Comparison of ENCODE assay signal across 7 mouse cellular contexts in the genomic region with DNA sequence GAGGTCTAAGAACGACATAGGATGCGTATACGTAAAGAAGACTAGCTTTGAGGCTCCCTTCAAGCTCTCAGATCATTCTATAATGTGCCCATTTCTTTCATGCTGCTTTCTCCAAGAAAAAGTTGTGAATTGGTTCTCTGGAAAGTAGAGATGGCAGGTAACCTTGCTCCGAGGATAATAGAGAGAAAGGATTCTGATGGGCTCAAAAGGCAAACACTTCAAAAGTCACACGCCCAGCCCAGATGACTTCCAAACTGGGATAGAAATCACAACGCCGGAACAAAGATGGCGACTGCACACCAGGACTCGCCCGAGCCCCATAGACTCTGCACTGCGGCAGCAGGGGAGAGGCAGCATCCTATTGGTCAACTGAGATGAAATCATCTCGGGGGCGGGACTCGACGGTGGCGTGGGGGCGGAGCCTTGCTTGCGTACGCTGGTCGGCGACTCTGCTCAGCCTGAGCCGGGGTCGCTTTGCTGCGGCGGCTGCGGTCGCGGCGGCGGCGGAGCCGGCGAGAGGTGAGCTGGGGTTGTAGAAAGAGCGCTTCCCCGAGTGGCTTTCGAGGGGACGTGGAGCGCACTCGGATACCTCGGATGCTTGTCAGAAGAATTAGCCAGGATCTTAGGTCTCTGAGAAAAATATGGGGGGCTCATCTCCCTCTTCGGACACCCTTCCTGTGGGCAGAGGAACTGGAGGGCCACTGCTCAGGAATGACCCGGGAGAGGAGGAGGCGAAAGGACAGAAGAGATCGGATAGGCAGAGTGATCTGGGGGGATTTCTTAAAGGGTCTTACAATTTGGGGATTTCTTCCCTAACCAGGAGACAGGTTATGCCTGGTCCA. TPM values are rescaled to one million over a fixed set of nuclear protein-coding genes. Genes with fewer than 3 reads are reported as not detected.
A peak's percentile ranks its signal among the peaks of the same experiment; 100 is the strongest.
DNase-seq lines count a peak whose midpoint lies in the region; ATAC-seq lines count a peak whose summit lies in the region.

Gene Atp6v0a1, plus strand, starts transcription at position 407 of the 842 bp plus-strand sequence.

- H3K27ac ChIP-seq in embryonic facial prominence, embryonic 12.5 days, result peak within 1 kb of the TSS; percentile 84
- no peak within 1 kb of the TSS for H3K27ac ChIP-seq in limb, embryonic 11.5 days (replicated peaks; ENCODE audit: low read depth, low read length)
- H3K27ac ChIP-seq in midbrain, embryonic 14.5 days (replicated peaks; ENCODE audit: low read depth, low read length), result peak within 1 kb of the TSS; percentile 90

- peak within 1 kb of the TSS; percentile 73 for H3K9ac ChIP-seq in embryonic facial prominence, embryonic 12.5 days
- H3K9ac ChIP-seq in limb, embryonic 11.5 days (ENCODE audit: low read length), result peak within 1 kb of the TSS; percentile 69
- peak within 1 kb of the TSS; percentile 83 for H3K9ac ChIP-seq in midbrain, embryonic 14.5 days (replicated peaks; ENCODE audit: low read length)

- H3K4me3 ChIP-seq in embryonic facial prominence, embryonic 12.5 days, result peak within 1 kb of the TSS; percentile 68
- H3K4me3 ChIP-seq in limb, embryonic 11.5 days (ENCODE audit: low read depth, low read length), result peak within 1 kb of the TSS; percentile 58
- H3K4me3 ChIP-seq in midbrain, embryonic 14.5 days (replicated peaks; ENCODE audit: low read depth, low read length), result peak within 1 kb of the TSS; percentile 83

- under 1% methylated on average over 44 of the region's 44 CpGs for WGBS in embryonic facial prominence, embryonic 12.5 days
- 1% methylated on average over 44 of the region's 44 CpGs for WGBS in limb, embryonic 11.5 days
- WGBS in midbrain, embryonic 14.5 days, result under 1% methylated on average over 44 of the region's 44 CpGs

- ATAC-seq in embryonic facial prominence, embryonic 12.5 days (ENCODE audit: insufficient number of reproducible peaks, insufficient read depth, low FRiP score, low TSS enrichment), result peak; percentile 99
- ATAC-seq in limb, embryonic 11.5 days (ENCODE audit: insufficient number of reproducible peaks, low FRiP score, low TSS enrichment, low read depth), result peak; percentile 99
- ATAC-seq in midbrain, embryonic 14.5 days (ENCODE audit: low FRiP score, low TSS enrichment), result peak; percentile 100

- no peaks in the 10 kb centered on the region for H3K27me3 ChIP-seq in embryonic facial prominence, embryonic 12.5 days
- no peaks in the 10 kb centered on the region for H3K27me3 ChIP-seq in limb, embryonic 11.5 days (ENCODE audit: control insufficient read depth, insufficient read depth, low read length)
- no peaks in the 10 kb centered on the region for H3K27me3 ChIP-seq in midbrain, embryonic 14.5 days (ENCODE audit: control insufficient read depth, insufficient read depth, low read length)

- peak; percentile 96 for DNase-seq in adrenal gland, postnatal 25 days
- peak; percentile 100 for DNase-seq in heart, adult 11 months
- peak; percentile 97 for DNase-seq in kidney, adult 18-20 months
- peak; percentile 98 for DNase-seq in limb, embryonic 11.5 days (ENCODE audit: low spot score)
- peak; percentile 99 for DNase-seq in midbrain, embryonic 14.5 days
- DNase-seq in spleen, adult 18-20 months, result peak; percentile 95 to 97

- H3K9me3 ChIP-seq in embryonic facial prominence, embryonic 12.5 days, result no peaks in the 10 kb centered on the region
- H3K9me3 ChIP-seq in limb, embryonic 11.5 days (ENCODE audit: control insufficient read depth, low read length), result no peaks in the 10 kb centered on the region
- H3K9me3 ChIP-seq in midbrain, embryonic 14.5 days (ENCODE audit: control insufficient read depth, low read length), result no peaks in the 10 kb centered on the region

- peak within 1 kb of the TSS; percentile 74 for H3K4me2 ChIP-seq in embryonic facial prominence, embryonic 12.5 days (replicated peaks)
- H3K4me2 ChIP-seq in limb, embryonic 11.5 days (ENCODE audit: low read depth, severe bottlenecking), result peak within 1 kb of the TSS; percentile 68
- peak within 1 kb of the TSS; percentile 76 for H3K4me2 ChIP-seq in midbrain, embryonic 14.5 days (ENCODE audit: low read length)

- peaks cover 9% of the 10 kb centered on the region for H3K4me1 ChIP-seq in embryonic facial prominence, embryonic 12.5 days
- H3K4me1 ChIP-seq in limb, embryonic 11.5 days (ENCODE audit: control insufficient read depth, insufficient read depth, low read length), result peaks cover 3% of the 10 kb centered on the region; the same call in 1 of the 2 replicates
- peaks cover 18% of the 10 kb centered on the region for H3K4me1 ChIP-seq in midbrain, embryonic 14.5 days (ENCODE audit: control insufficient read depth, insufficient read depth, low read length)

- peaks cover 4% of the 10 kb centered on the region for H3K36me3 ChIP-seq in embryonic facial prominence, embryonic 12.5 days
- peaks cover 2% of the 10 kb centered on the region; the same call in 1 of the 2 replicates for H3K36me3 ChIP-seq in limb, embryonic 11.5 days (ENCODE audit: control insufficient read depth, insufficient read depth, low read length)
- peaks cover 17% of the 10 kb centered on the region for H3K36me3 ChIP-seq in midbrain, embryonic 14.5 days (ENCODE audit: control insufficient read depth, insufficient read depth, low read length)

RNA-seq across cellular contexts. Expression of gene Atp6v0a1, which starts in this region (rescaled TPM):
- 106 and 144 TPM in 2 replicates for total RNA-seq in adrenal gland, postnatal 25 days (2021)
- 32.8 and 33.7 TPM in 2 replicates for polyA plus RNA-seq in embryonic facial prominence, embryonic 12.5 days (2016; fragmentation: Nextera tagmentation; extraction: Ambion mirVana)
- polyA plus RNA-seq in limb, embryonic 11.5 days (2014; fragmentation: Nextera tagmentation; extraction: Ambion mirVana), result 27.1 and 32.0 TPM in 2 replicates
- 115 and 119 TPM in 2 replicates for polyA plus RNA-seq in midbrain, embryonic 14.5 days (2014; fragmentation: Nextera tagmentation; extraction: Ambion mirVana)
